Mouse (Mus musculus) heart, adult 2 months (tissue): ENCODE data around the gene Ola1. TPM values are rescaled to one million over a fixed set of nuclear protein-coding genes. Genes with fewer than 3 reads are reported as not detected.

Experiments used
- DNase-seq, 2 experiments: peaks; one replicate each; pipeline ENCODE4 v3.0.0; 2021
- H3K27ac ChIP-seq: fragments of 200-600 bp; 2 replicates; pipeline ENCODE4 v1.8.1; 2022
- H3K27me3 ChIP-seq: fragments of 200-500 bp; 2 replicates; pipeline ENCODE4 v1.6.1; 2012; ENCODE audit warnings: mild to moderate bottlenecking, low read length, inconsistent platforms, mixed read lengths; ENCODE audit not compliant: control insufficient read depth, insufficient read depth
- H3K36me3 ChIP-seq: fragments of 200-500 bp; 2 replicates; pipeline ENCODE4 v1.6.1; 2012; ENCODE audit warnings: low read length, inconsistent platforms; ENCODE audit not compliant: control insufficient read depth, insufficient read depth
- H3K4me1 ChIP-seq: fragments of 200-500 bp; 2 replicates; pipeline ENCODE4 v1.6.1; 2011; ENCODE audit warnings: low read length; ENCODE audit not compliant: control insufficient read depth, insufficient read depth
- H3K4me3 ChIP-seq: fragments of 200-600 bp; 2 replicates; pipeline ENCODE4 v1.8.1; 2022
- H3K79me2 ChIP-seq: fragments of 200-500 bp; replicated peaks from 2 replicates; pipeline ENCODE4 v1.6.1; 2012; ENCODE audit warnings: mild to moderate bottlenecking, inconsistent platforms, low read length, moderate library complexity, mixed read lengths; ENCODE audit not compliant: control insufficient read depth, insufficient read depth
- H3K9ac ChIP-seq: fragments of 200-500 bp; 2 replicates; pipeline ENCODE4 v1.6.1; 2012; ENCODE audit warnings: low read depth, mild to moderate bottlenecking, control low read depth, inconsistent platforms, low read length, mixed read lengths
- CTCF ChIP-seq: fragments of 200-600 bp; IDR thresholded peaks from 2 replicates; pipeline ENCODE4 v1.8.1; 2022; ENCODE audit warnings: antibody characterized with exemption, mild to moderate bottlenecking, moderate library complexity
- EP300 ChIP-seq: fragments of 200-500 bp; IDR thresholded peaks from 2 replicates; pipeline ENCODE4 v1.6.1; 2011; ENCODE audit warnings: low read depth, low read length, control low read depth; ENCODE audit not compliant: insufficient read depth
- POLR2A ChIP-seq: fragments of 200-500 bp; IDR thresholded peaks from 2 replicates; pipeline ENCODE4 v1.6.1; 2011; ENCODE audit warnings: mild to moderate bottlenecking, low read depth, low read length, control low read depth; ENCODE audit not compliant: insufficient read depth
- WGBS: fragments of 180-500 bp; shearing (Covaris S2); methylation state at CpG from one replicate; pipeline ENCODE4 v1.1.7; 2018; 5-methylcytosine and 5-hydroxymethylcytosine counted together
- intact Hi-C: fragments of 180-260 bp; cut with DNase I; formaldehyde crosslinking; loops from one replicate; pipeline ENCODE4 v1.15.1; 2025
- polyA plus RNA-seq: library from polyadenylated mRNA; depleted of rRNA; stranded (reverse); fragments of >200 nt; gene quantifications from 2 replicates; pipeline ENCODE4 v1.2.3, GENCODE M21; 2012
- total RNA-seq, 2 experiments: library from RNA; stranded (reverse); gene quantifications; 2 replicates each; pipeline ENCODE4 v1.2.3; 2021

Gene Ola1
- total and polyA plus RNA-seq, 3 experiments, result 6.9 to 39.0 (median 37.8) TPM

- no peak overlapping the region for H3K27ac ChIP-seq
- WGBS, result 85% methylated on average over 2 of the region's 2 CpGs
- intact Hi-C loops, result no loop called here
- H3K4me1 ChIP-seq, result no peaks in the 10 kb centered on the region
- no peak for DNase-seq
- H3K36me3 ChIP-seq, result no peaks in the 10 kb centered on the region
- TF ChIP-seq EP300 (no peak), CTCF (no peak), POLR2A (no peak)
- H3K9ac ChIP-seq, result no peak overlapping the region
- no peaks in the 10 kb centered on the region for H3K79me2 ChIP-seq
- H3K27me3 ChIP-seq, result no peaks in the 10 kb centered on the region
- H3K4me3 ChIP-seq, result no peak overlapping the region
Measured at GRCm38 (mm10) chr2:73143732-73144131, 75.0 kb downstream of the Ola1 start.

- DNase-seq, result no peak
Measured at GRCm38 (mm10) chr2:73142832-73143470, 75.8 kb downstream of the Ola1 start.

GRCm38 (mm10) chr2:73132897-73133296 is 85.8 kb downstream of the Ola1 start:
- no peak for TF ChIP-seq EP300
- TF ChIP-seq CTCF, result no peak
- TF ChIP-seq POLR2A, result no peak
- H3K4me1 ChIP-seq, result no peaks in the 10 kb centered on the region

More at GRCm38 (mm10) chr2:73142832-73143470, 75.8 kb downstream of the Ola1 start:
- no peak for TF ChIP-seq EP300
- no peak for TF ChIP-seq POLR2A
- TF ChIP-seq CTCF, result no peak
- H3K79me2 ChIP-seq, result no peaks in the 10 kb centered on the region
- H3K27ac ChIP-seq, result no peak overlapping the region
- H3K36me3 ChIP-seq, result no peaks in the 10 kb centered on the region
- intact Hi-C loops, result no loop called here
- 77% methylated on average over 7 of the region's 7 CpGs for WGBS
- no peaks in the 10 kb centered on the region for H3K4me1 ChIP-seq
- no peaks in the 10 kb centered on the region for H3K27me3 ChIP-seq
- H3K4me3 ChIP-seq, result no peak overlapping the region
- no peak overlapping the region for H3K9ac ChIP-seq

GRCm38 (mm10) chr2:73127686-73128085 is 91.0 kb downstream of the Ola1 start:
- H3K27me3 ChIP-seq, result no peaks in the 10 kb centered on the region
- no peaks in the 10 kb centered on the region for H3K79me2 ChIP-seq
- no peak overlapping the region for H3K4me3 ChIP-seq
- no peaks in the 10 kb centered on the region for H3K4me1 ChIP-seq
- TF ChIP-seq POLR2A (no peak), CTCF (no peak), EP300 (no peak)
- no peak for DNase-seq
- H3K27ac ChIP-seq, result no peak overlapping the region
- H3K9ac ChIP-seq, result no peak overlapping the region
- intact Hi-C loops, result no loop called here
- 88% methylated on average over 1 of the region's 1 CpGs for WGBS
- H3K36me3 ChIP-seq, result no peaks in the 10 kb centered on the region

More at GRCm38 (mm10) chr2:73132897-73133296, 85.8 kb downstream of the Ola1 start:
- Histone ChIP-seq H3K9ac (no peak overlapping the region), H3K36me3 (no peaks in the 10 kb centered on the region), H3K27ac (no peak overlapping the region), H3K4me3 (no peak overlapping the region), H3K27me3 (no peaks in the 10 kb centered on the region), H3K79me2 (no peaks in the 10 kb centered on the region)
- intact Hi-C loops, result no loop called here
- WGBS, result 95% methylated on average over 2 of the region's 2 CpGs
- DNase-seq, result no peak

GRCm38 (mm10) chr2:73118781-73119180 is 99.9 kb downstream of the Ola1 start:
- WGBS, result 88% methylated on average over 2 of the region's 2 CpGs
- Histone ChIP-seq H3K79me2 (no peaks in the 10 kb centered on the region), H3K4me3 (no peak overlapping the region), H3K9ac (no peak overlapping the region), H3K27me3 (no peaks in the 10 kb centered on the region), H3K27ac (no peak overlapping the region), H3K4me1 (no peaks in the 10 kb centered on the region), H3K36me3 (no peaks in the 10 kb centered on the region)
- TF ChIP-seq POLR2A, result no peak
- TF ChIP-seq EP300, result no peak
- TF ChIP-seq CTCF, result no peak
- intact Hi-C loops, result no loop called here
- no peak for DNase-seq

- intact Hi-C loops, result no loop called here
- no peak for TF ChIP-seq POLR2A
- TF ChIP-seq EP300, result no peak
- WGBS, result 50% methylated on average over 5 of the region's 5 CpGs
Measured at GRCm38 (mm10) chr2:73107089-73107488, 111.6 kb downstream of the Ola1 start.

More at GRCm38 (mm10) chr2:73107089-73107488, 111.6 kb downstream of the Ola1 start:
- no peaks in the 10 kb centered on the region for H3K79me2 ChIP-seq
- H3K27ac ChIP-seq, result no peak overlapping the region
- no peaks in the 10 kb centered on the region for H3K27me3 ChIP-seq
- no peak overlapping the region for H3K9ac ChIP-seq
- no peaks in the 10 kb centered on the region for H3K4me1 ChIP-seq
- H3K36me3 ChIP-seq, result no peaks in the 10 kb centered on the region
- H3K4me3 ChIP-seq, result no peak overlapping the region
- no peak for DNase-seq
